Mouse (Mus musculus) forebrain, embryonic 13.5 days (tissue): ENCODE data around the gene Bnip2. TPM values are rescaled to one million over a fixed set of nuclear protein-coding genes. Genes with fewer than 3 reads are reported as not detected.

Experiments
- ATAC-seq: fragments of 200-750 bp; cut with Nextera tagmentation; 2 replicates; pipeline ENCODE4 v1.8.0; 2017
- H3K27ac ChIP-seq: fragments of 300-500 bp; sonication (generic); 2 replicates; pipeline ENCODE4 v1.5.1; 2015; ENCODE audit warnings: inconsistent platforms, mild to moderate bottlenecking, moderate library complexity
- H3K27me3 ChIP-seq: fragments of 300-500 bp; sonication (generic); 2 replicates; pipeline ENCODE4 v1.6.1; 2015; ENCODE audit warnings: mild to moderate bottlenecking, inconsistent platforms
- H3K36me3 ChIP-seq: fragments of 300-500 bp; sonication (generic); 2 replicates; pipeline ENCODE4 v1.6.1; 2015; ENCODE audit warnings: mild to moderate bottlenecking, inconsistent platforms; ENCODE audit not compliant: poor library complexity, severe bottlenecking
- H3K4me1 ChIP-seq: fragments of 300-500 bp; sonication (generic); 2 replicates; pipeline ENCODE4 v1.6.1; 2015; ENCODE audit warnings: inconsistent platforms
- H3K4me2 ChIP-seq: fragments of 300-500 bp; sonication (generic); 2 replicates; pipeline ENCODE4 v1.6.1; 2015; ENCODE audit warnings: inconsistent platforms, mild to moderate bottlenecking, moderate library complexity
- H3K4me3 ChIP-seq: fragments of 300-500 bp; sonication (generic); 2 replicates; pipeline ENCODE4 v1.5.1; 2015; ENCODE audit warnings: mild to moderate bottlenecking, inconsistent platforms
- H3K9ac ChIP-seq: fragments of 300-500 bp; sonication (generic); 2 replicates; pipeline ENCODE4 v1.6.1; 2015; ENCODE audit warnings: mild to moderate bottlenecking, inconsistent platforms
- H3K9me3 ChIP-seq: fragments of 300-500 bp; sonication (generic); replicated peaks from 2 replicates; pipeline ENCODE4 v1.6.1; 2016; ENCODE audit warnings: inconsistent platforms
- WGBS: fragments of 180-500 bp; shearing (Covaris S2); methylation state at CpG from one replicate; pipeline ENCODE4 v1.1.7; 2015; 5-methylcytosine and 5-hydroxymethylcytosine counted together
- polyA plus RNA-seq: library from polyadenylated mRNA; unstranded; fragments of >200 nt; fragmentation: Nextera tagmentation; extraction: Ambion mirVana; gene quantifications from 2 replicates; pipeline ENCODE4 v1.2.1, GENCODE M21; 2015

Bnip2 gene
- polyA plus RNA-seq, 1 experiment from 2014 or later, result 104 TPM

- Histone ChIP-seq H3K27ac (no peak overlapping the region), H3K4me3 (peak overlapping the region; percentile 86), H3K4me1 (peaks cover 22% of the 10 kb centered on the region), H3K9ac (peak overlapping the region; percentile 96), H3K4me2 (peak overlapping the region; percentile 72), H3K9me3 (no peaks in the 10 kb centered on the region), H3K36me3 (peaks cover 17% of the 10 kb centered on the region; the same call in 1 of the 2 replicates), H3K27me3 (no peaks in the 10 kb centered on the region)
- no peak for ATAC-seq
- WGBS, result 9% methylated on average over 5 of the region's 5 CpGs
Observed at GRCm38 (mm10) chr9:69990346-69990745, 1.1 kb downstream of the Bnip2 start.

- no peak for ATAC-seq
- WGBS, result 89% methylated on average over 5 of the region's 5 CpGs
Observed at GRCm38 (mm10) chr9:69992841-69993277, 3.6 kb downstream of the Bnip2 start.

GRCm38 (mm10) chr9:69993479-69993878, 4.2 kb downstream of the Bnip2 start:
- H3K9ac ChIP-seq, result no peak overlapping the region
- H3K4me3 ChIP-seq, result no peak overlapping the region
- no peak for ATAC-seq
- H3K4me1 ChIP-seq, result peaks cover 22% of the 10 kb centered on the region
- H3K27ac ChIP-seq, result no peak overlapping the region
- H3K4me2 ChIP-seq, result no peak overlapping the region
- H3K9me3 ChIP-seq, result no peaks in the 10 kb centered on the region
- H3K27me3 ChIP-seq, result no peaks in the 10 kb centered on the region
- WGBS, result 82% methylated on average over 1 of the region's 1 CpGs
- H3K36me3 ChIP-seq, result peaks cover 43% of the 10 kb centered on the region

More at GRCm38 (mm10) chr9:69992841-69993277, 3.6 kb downstream of the Bnip2 start:
- H3K27ac ChIP-seq, result no peak overlapping the region
- H3K4me2 ChIP-seq, result no peak overlapping the region
- H3K4me3 ChIP-seq, result no peak overlapping the region
- H3K9me3 ChIP-seq, result no peaks in the 10 kb centered on the region
- no peaks in the 10 kb centered on the region for H3K27me3 ChIP-seq
- H3K4me1 ChIP-seq, result peaks cover 22% of the 10 kb centered on the region
- peaks cover 37% of the 10 kb centered on the region for H3K36me3 ChIP-seq
- no peak overlapping the region for H3K9ac ChIP-seq

GRCm38 (mm10) chr9:69994547-69994946, 5.3 kb downstream of the Bnip2 start:
- Histone ChIP-seq H3K9me3 (no peaks in the 10 kb centered on the region), H3K9ac (no peak overlapping the region), H3K27me3 (no peaks in the 10 kb centered on the region), H3K36me3 (peaks cover 54% of the 10 kb centered on the region), H3K4me2 (no peak overlapping the region), H3K4me1 (peaks cover 22% of the 10 kb centered on the region), H3K27ac (no peak overlapping the region), H3K4me3 (no peak overlapping the region)
- 93% methylated on average over 5 of the region's 5 CpGs for WGBS
- no peak for ATAC-seq

- no peak overlapping the region for H3K27ac ChIP-seq
- H3K27me3 ChIP-seq, result no peaks in the 10 kb centered on the region
- no peak overlapping the region for H3K4me3 ChIP-seq
- WGBS, result 91% methylated on average over 1 of the region's 1 CpGs
- H3K9me3 ChIP-seq, result no peaks in the 10 kb centered on the region
- H3K36me3 ChIP-seq, result peaks cover 90% of the 10 kb centered on the region
- H3K4me1 ChIP-seq, result no peaks in the 10 kb centered on the region
- no peak overlapping the region for H3K9ac ChIP-seq
- no peak for ATAC-seq
- H3K4me2 ChIP-seq, result no peak overlapping the region
Observed at GRCm38 (mm10) chr9:69999318-69999717, 10.1 kb downstream of the Bnip2 start.

- no peak overlapping the region for H3K4me3 ChIP-seq
- no peaks in the 10 kb centered on the region for H3K27me3 ChIP-seq
- no peak overlapping the region for H3K27ac ChIP-seq
- peaks cover 87% of the 10 kb centered on the region for H3K36me3 ChIP-seq
- no peak overlapping the region for H3K9ac ChIP-seq
- no peaks in the 10 kb centered on the region for H3K4me1 ChIP-seq
- no peak overlapping the region for H3K4me2 ChIP-seq
- 92% methylated on average over 10 of the region's 10 CpGs for WGBS
- ATAC-seq, result no peak
- no peaks in the 10 kb centered on the region for H3K9me3 ChIP-seq
Observed at GRCm38 (mm10) chr9:70003516-70003915, 14.2 kb downstream of the Bnip2 start.

- Histone ChIP-seq H3K27ac (no peak overlapping the region), H3K27me3 (no peaks in the 10 kb centered on the region), H3K9ac (no peak overlapping the region), H3K4me3 (no peak overlapping the region), H3K4me2 (no peak overlapping the region), H3K9me3 (no peaks in the 10 kb centered on the region), H3K36me3 (peaks cover 73% of the 10 kb centered on the region), H3K4me1 (no peaks in the 10 kb centered on the region)
- WGBS, result 91% methylated on average over 5 of the region's 5 CpGs
- no peak for ATAC-seq
Observed at GRCm38 (mm10) chr9:70006984-70007383, 17.7 kb downstream of the Bnip2 start.

- Histone ChIP-seq H3K9ac (no peak overlapping the region), H3K4me2 (no peak overlapping the region), H3K36me3 (peaks cover 66% of the 10 kb centered on the region), H3K4me3 (no peak overlapping the region), H3K27ac (no peak overlapping the region), H3K4me1 (no peaks in the 10 kb centered on the region), H3K27me3 (no peaks in the 10 kb centered on the region), H3K9me3 (no peaks in the 10 kb centered on the region)
- WGBS, result 92% methylated on average over 14 of the region's 14 CpGs
- no peak for ATAC-seq
Observed at GRCm38 (mm10) chr9:70007506-70008248, 18.4 kb downstream of the Bnip2 start.

- peaks cover 17% of the 10 kb centered on the region for H3K4me1 ChIP-seq
- H3K27ac ChIP-seq, result no peak overlapping the region
- no peak overlapping the region for H3K4me2 ChIP-seq
- peaks cover 47% of the 10 kb centered on the region for H3K36me3 ChIP-seq
- H3K9me3 ChIP-seq, result no peaks in the 10 kb centered on the region
- WGBS, result 89% methylated on average over 8 of the region's 8 CpGs
- H3K4me3 ChIP-seq, result no peak overlapping the region
- ATAC-seq, result no peak
- H3K9ac ChIP-seq, result no peak overlapping the region
- H3K27me3 ChIP-seq, result no peaks in the 10 kb centered on the region
Observed at GRCm38 (mm10) chr9:70009754-70010304, 20.6 kb downstream of the Bnip2 start.

- no peak for ATAC-seq
- Histone ChIP-seq H3K9ac (no peak overlapping the region), H3K4me2 (no peak overlapping the region), H3K27ac (no peak overlapping the region), H3K27me3 (no peaks in the 10 kb centered on the region), H3K4me1 (peaks cover 17% of the 10 kb centered on the region), H3K4me3 (no peak overlapping the region), H3K36me3 (peaks cover 37% of the 10 kb centered on the region), H3K9me3 (no peaks in the 10 kb centered on the region)
- WGBS, result 94% methylated on average over 5 of the region's 5 CpGs
Observed at GRCm38 (mm10) chr9:70010781-70011473, 21.7 kb downstream of the Bnip2 start.

- peak; percentile 23 for ATAC-seq
- no peaks in the 10 kb centered on the region for H3K27me3 ChIP-seq
- peaks cover 17% of the 10 kb centered on the region for H3K4me1 ChIP-seq
- H3K36me3 ChIP-seq, result peaks cover 37% of the 10 kb centered on the region
- H3K4me3 ChIP-seq, result peak overlapping the region; percentile 67
- H3K9ac ChIP-seq, result peak overlapping the region; percentile 87
- H3K4me2 ChIP-seq, result peak overlapping the region; percentile 85
- 66% methylated on average over 14 of the region's 14 CpGs for WGBS
- H3K9me3 ChIP-seq, result no peaks in the 10 kb centered on the region
- H3K27ac ChIP-seq, result peak overlapping the region; percentile 90
Observed at GRCm38 (mm10) chr9:70011537-70012407, 22.5 kb downstream of the Bnip2 start.
